Mouse (Mus musculus) testis, adult 2 months (tissue): ENCODE results near the gene Atg10. TPM values are rescaled to one million over a fixed set of nuclear protein-coding genes. Genes with fewer than 3 reads are reported as not detected.

Source experiments
- H3K27ac ChIP-seq: fragments of 200-500 bp; 2 replicates; pipeline ENCODE4 v1.5.1; 2012; ENCODE audit warnings: low read depth, low read length; ENCODE audit not compliant: control insufficient read depth, insufficient read depth
- H3K27me3 ChIP-seq: fragments of 200-500 bp; 2 replicates; pipeline ENCODE4 v1.6.1; 2012; ENCODE audit warnings: mild to moderate bottlenecking, low read length, moderate library complexity; ENCODE audit not compliant: control insufficient read depth, insufficient read depth
- H3K36me3 ChIP-seq: fragments of 200-500 bp; 2 replicates; pipeline ENCODE4 v1.6.1; 2012; ENCODE audit warnings: mild to moderate bottlenecking, low read length; ENCODE audit not compliant: control insufficient read depth, insufficient read depth
- H3K4me1 ChIP-seq: fragments of 200-500 bp; 2 replicates; pipeline ENCODE4 v1.6.1; 2012; ENCODE audit warnings: low read length; ENCODE audit not compliant: control insufficient read depth, insufficient read depth
- H3K4me3 ChIP-seq: fragments of 200-500 bp; 2 replicates; pipeline ENCODE4 v1.5.1; 2012; ENCODE audit warnings: low read depth, mild to moderate bottlenecking, low read length, moderate library complexity, mixed read lengths; ENCODE audit not compliant: control insufficient read depth
- CTCF ChIP-seq: fragments of 200-500 bp; IDR thresholded peaks from 2 replicates; pipeline ENCODE4 v1.5.1; 2012; ENCODE audit warnings: low read depth, mild to moderate bottlenecking, inconsistent platforms, low read length, moderate library complexity; ENCODE audit not compliant: control insufficient read depth, insufficient read depth, insufficient replicate concordance
- POLR2A ChIP-seq: fragments of 200-500 bp; IDR thresholded peaks from 2 replicates; pipeline ENCODE4 v1.6.1; 2012; ENCODE audit warnings: low read depth, mild to moderate bottlenecking, inconsistent platforms, low read length, moderate library complexity; ENCODE audit not compliant: control insufficient read depth
- polyA plus RNA-seq: library from polyadenylated mRNA; depleted of rRNA; stranded (reverse); fragments of >200 nt; gene quantifications from 2 replicates; pipeline ENCODE4 v1.2.3, GENCODE M21; 2012; rRNA removed

Gene Atg10
- polyA plus RNA-seq, 1 experiment: 1.1 TPM

DNA sequence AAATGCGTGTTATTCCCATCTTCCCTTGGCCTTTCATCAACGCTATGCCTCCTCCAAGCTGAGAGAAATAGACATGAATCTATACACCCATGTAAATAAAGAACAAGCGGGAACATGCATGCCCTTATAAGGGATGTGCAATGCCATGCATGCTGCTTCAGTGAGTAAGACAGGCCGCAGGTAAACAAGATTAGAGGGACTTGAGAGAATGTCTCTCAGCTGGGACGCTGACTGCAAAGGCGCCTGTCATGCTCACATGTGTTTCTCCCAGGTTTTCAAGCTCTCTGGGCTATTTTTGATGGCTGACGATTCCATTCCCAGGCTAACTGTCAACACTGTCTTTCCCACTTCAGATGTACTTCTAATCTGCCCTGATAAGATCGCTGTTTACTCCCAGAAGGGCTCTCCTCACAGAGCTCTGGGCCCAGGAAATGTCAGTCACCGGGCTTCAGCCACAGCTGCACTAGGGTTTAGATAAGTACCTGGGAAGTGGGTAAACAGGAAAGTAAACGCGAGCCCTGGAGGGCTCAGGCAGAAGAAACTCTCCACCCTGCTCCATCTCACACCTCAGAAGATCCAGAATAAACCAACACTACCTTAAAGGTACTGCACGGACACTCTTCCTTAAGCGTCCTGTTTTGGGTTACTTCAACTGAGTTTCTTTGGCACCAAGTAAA lies 337.8 kb downstream of the Atg10 start:
- Histone ChIP-seq H3K4me1 (0 out of 2 replicates have a peak, but pooled peaks cover 3% of the 10 kb centered on the region), H3K27me3 (no peaks in the 10 kb centered on the region), H3K36me3 (no peaks in the 10 kb centered on the region; the same call in 1 of the 2 replicates), H3K27ac (no peak overlapping the region; the same call in 1 of the 2 replicates), H3K4me3 (peak overlapping the region; percentile 76)
- TF ChIP-seq CTCF (no peak), POLR2A (no peak)

Other genes starting within 250 kb of the Atg10 start
- 7.9 and 8.3 TPM in 2 replicates for gene Ssbp2, start 236.3 kb upstream of the Atg10 start, polyA plus RNA-seq